8 mouse cellular contexts compared by ENCODE assay signal in genomic region chr13:49015366-49016306, GRCm38 (mm10). TPM values are rescaled to one million over a fixed set of nuclear protein-coding genes. Genes with fewer than 3 reads are reported as not detected.
DNase-seq lines count a peak whose midpoint lies in the region; ATAC-seq and TF ChIP-seq lines count a peak whose summit lies in the region.

No protein-coding gene starts in this region.

- TF ChIP-seq CTCF in layer of hippocampus, adult 2 months (conservative IDR thresholded peaks at IDR 0.05) = peak; percentile 48

- H3K27me3 ChIP-seq in hindbrain, embryonic 11.5 days (ENCODE audit: control insufficient read depth, insufficient read depth, low read length) = peaks cover 4% of the 10 kb centered on the region; the same call in 1 of the 2 replicates
- H3K27me3 ChIP-seq in liver, embryonic 15.5 days = peaks cover 15% of the 10 kb centered on the region
- H3K27me3 ChIP-seq in neural tube, embryonic 12.5 days (replicated peaks) = peaks cover 11% of the 10 kb centered on the region

- ATAC-seq in common myeloid progenitor, adult 5-6 weeks (replicated peaks; ENCODE audit: low read depth, poor library complexity, severe bottlenecking) = peak; percentile 61
- ATAC-seq in hindbrain, embryonic 11.5 days (ENCODE audit: low FRiP score) = peak; percentile 36
- ATAC-seq in liver, embryonic 15.5 days (ENCODE audit: insufficient read depth) = no peak
- ATAC-seq in neural tube, embryonic 12.5 days (ENCODE audit: low FRiP score, low read depth) = peak; percentile 51

- H3K4me2 ChIP-seq in hindbrain, embryonic 11.5 days (replicated peaks; ENCODE audit: low read depth, low read length) = peak overlapping the region; percentile 56
- peak overlapping the region; percentile 57 for H3K4me2 ChIP-seq in liver, embryonic 15.5 days
- peak overlapping the region; percentile 57 for H3K4me2 ChIP-seq in neural tube, embryonic 12.5 days (replicated peaks)

- 4% methylated on average over 30 of the region's 30 CpGs for WGBS in hindbrain, embryonic 11.5 days
- WGBS in liver, embryonic 15.5 days (ENCODE audit: insufficient replicate concordance) = 16% methylated on average over 30 of the region's 30 CpGs
- 5% methylated on average over 30 of the region's 30 CpGs for WGBS in neural tube, embryonic 12.5 days

- H3K9me3 ChIP-seq in hindbrain, embryonic 11.5 days (ENCODE audit: control insufficient read depth, low read length) = no peaks in the 10 kb centered on the region; the same call in 1 of the 2 replicates
- H3K9me3 ChIP-seq in liver, embryonic 15.5 days (replicated peaks) = no peaks in the 10 kb centered on the region; the same call in 1 of the 2 replicates
- H3K9me3 ChIP-seq in neural tube, embryonic 12.5 days = 0 out of 2 replicates have a peak, but pooled peaks cover 6% of the 10 kb centered on the region

- H3K36me3 ChIP-seq in hindbrain, embryonic 11.5 days (ENCODE audit: control insufficient read depth, insufficient read depth, low read length) = no peaks in the 10 kb centered on the region
- H3K36me3 ChIP-seq in liver, embryonic 15.5 days (replicated peaks) = no peaks in the 10 kb centered on the region
- H3K36me3 ChIP-seq in neural tube, embryonic 12.5 days = no peaks in the 10 kb centered on the region

- H3K4me1 ChIP-seq in hindbrain, embryonic 11.5 days (replicated peaks; ENCODE audit: control insufficient read depth, insufficient read depth, low read length) = peaks cover 3% of the 10 kb centered on the region; the same call in 1 of the 2 replicates
- H3K4me1 ChIP-seq in liver, embryonic 15.5 days (replicated peaks) = peaks cover 15% of the 10 kb centered on the region
- peaks cover 20% of the 10 kb centered on the region for H3K4me1 ChIP-seq in neural tube, embryonic 12.5 days

- H3K4me3 ChIP-seq in layer of hippocampus, adult 2 months = peak overlapping the region; percentile 52
- peak overlapping the region; percentile 19 for H3K4me3 ChIP-seq in hindbrain, embryonic 11.5 days (ENCODE audit: low read depth, low read length)
- H3K4me3 ChIP-seq in liver, embryonic 15.5 days (replicated peaks) = peak overlapping the region; percentile 16; the same call in 1 of the 2 replicates
- H3K4me3 ChIP-seq in neural tube, embryonic 12.5 days = 0 out of 2 replicates have a peak overlapping the region, but pooled peaks have one; percentile 16

- peak overlapping the region; percentile 40; the same call in 1 of the 2 replicates for H3K9ac ChIP-seq in hindbrain, embryonic 11.5 days (ENCODE audit: low read depth, low read length)
- H3K9ac ChIP-seq in liver, embryonic 15.5 days = no peak overlapping the region
- H3K9ac ChIP-seq in neural tube, embryonic 12.5 days = peak overlapping the region; percentile 42; the same call in 1 of the 2 replicates

- no peak for DNase-seq in layer of hippocampus, adult 2 months (ENCODE audit: low spot score in 2 of 2)
- DNase-seq in layer of hippocampus, adult 9-10 months (ENCODE audit: low spot score) = no peak
- peak; percentile 56 for DNase-seq in hindbrain, embryonic 11.5 days (ENCODE audit: low spot score)
- DNase-seq in urinary bladder, adult 2 months (ENCODE audit: low spot score) = no peak
- no peak for DNase-seq in adrenal gland, postnatal 36 days

- H3K27ac ChIP-seq in layer of hippocampus, adult 2 months = peak overlapping the region; percentile 98
- peak overlapping the region; percentile 64 for H3K27ac ChIP-seq in hindbrain, embryonic 11.5 days (ENCODE audit: low read depth, low read length)
- H3K27ac ChIP-seq in liver, embryonic 15.5 days (replicated peaks) = no peak overlapping the region
- peak overlapping the region; percentile 77 for H3K27ac ChIP-seq in neural tube, embryonic 12.5 days

RNA-seq across cellular contexts. Expression of gene Fam120a, which starts 47.8 kb away (rescaled TPM):
- total RNA-seq in layer of hippocampus, adult 2 months (2021) = 100 to 1,000 TPM; 112 to 120 TPM
- total RNA-seq in common myeloid progenitor, adult 5-6 weeks (2017) = 126 and 134 TPM in 2 replicates
- 18.7 and 24.9 TPM in 2 replicates for polyA plus RNA-seq in hindbrain, embryonic 11.5 days (2014; fragmentation: Nextera tagmentation; extraction: Ambion mirVana)
- polyA plus RNA-seq in liver, embryonic 15.5 days (2015; fragmentation: Nextera tagmentation; extraction: Ambion mirVana) = 13.3 and 13.9 TPM in 2 replicates
- polyA plus RNA-seq in neural tube, embryonic 12.5 days (2016; fragmentation: Nextera tagmentation; extraction: Ambion mirVana) = 15.3 and 15.9 TPM in 2 replicates
- polyA plus RNA-seq in urinary bladder, adult 2 months (2012; rRNA removed) = 80.1 and 101 TPM in 2 replicates
- 100 to 1,000 TPM; 182 to 184 TPM for total RNA-seq in adrenal gland, postnatal 36 days (2021)
